8 mouse cellular contexts compared by ENCODE assay signal in the genomic region with DNA sequence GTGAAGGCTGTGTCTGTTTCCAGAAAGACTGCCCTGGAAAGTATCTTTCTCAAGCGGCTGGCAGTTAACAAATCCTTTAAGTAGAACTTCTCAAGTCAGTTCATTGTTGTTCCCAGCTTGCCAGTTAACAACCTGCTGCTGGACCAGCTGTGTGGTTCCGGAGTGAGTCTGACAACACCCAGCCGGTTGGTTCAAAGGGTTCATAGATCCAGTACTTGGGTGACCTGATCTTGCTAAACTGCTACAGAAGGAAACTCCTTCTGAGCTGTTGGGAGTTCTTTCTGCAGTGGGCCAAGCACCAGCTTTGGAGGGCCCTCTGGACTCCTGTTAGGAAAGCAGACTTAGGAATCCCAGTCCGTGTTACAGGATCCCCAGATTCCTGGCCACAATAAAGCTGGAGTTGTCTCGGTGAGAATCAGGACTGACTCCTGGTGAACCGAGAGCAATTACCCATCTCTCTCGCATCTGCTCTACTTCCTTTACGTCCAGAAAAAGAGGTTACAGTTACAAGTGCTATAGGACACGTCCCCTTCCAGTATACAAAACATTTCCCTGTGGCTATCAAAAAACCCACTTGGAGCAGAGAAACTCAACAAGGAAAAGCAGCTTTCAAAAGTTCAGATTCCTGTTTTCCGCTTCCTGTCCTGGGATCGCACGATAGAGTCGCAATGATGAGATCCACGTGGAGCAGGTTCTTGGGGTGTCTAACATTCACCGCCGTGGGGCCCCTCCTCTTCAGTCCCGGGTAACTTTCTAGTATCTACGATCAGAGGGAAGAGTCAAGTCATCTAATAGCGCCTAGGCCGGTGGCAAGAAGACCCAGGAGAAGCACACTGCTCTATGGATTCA. TPM values are rescaled to one million over a fixed set of nuclear protein-coding genes. Genes with fewer than 3 reads are reported as not detected.
DNase-seq lines count a peak whose midpoint lies in the region; ATAC-seq and TF ChIP-seq lines count a peak whose summit lies in the region.

No protein-coding gene starts in this region.

- no peaks in the 10 kb centered on the region for H3K36me3 ChIP-seq in thymus, adult 2 months (ENCODE audit: control insufficient read depth, insufficient read depth, low read length)
- no peaks in the 10 kb centered on the region for H3K36me3 ChIP-seq in forebrain, embryonic 12.5 days (replicated peaks)
- no peaks in the 10 kb centered on the region for H3K36me3 ChIP-seq in liver, embryonic 16.5 days (ENCODE audit: control insufficient read depth, insufficient read depth)
- no peaks in the 10 kb centered on the region for H3K36me3 ChIP-seq in small intestine, adult 2 months (ENCODE audit: control insufficient read depth, insufficient read depth, low read length)

- no peak for ATAC-seq in forebrain, embryonic 12.5 days (ENCODE audit: low FRiP score)
- ATAC-seq in liver, embryonic 16.5 days (ENCODE audit: low read depth): peak; percentile 8

- TF ChIP-seq CTCF in thymus, adult 2 months (IDR thresholded peaks at IDR 0.05; ENCODE audit: borderline replicate concordance, control insufficient read depth, extremely low read depth, insufficient read depth, low read length, poor library complexity): no peak
- TF ChIP-seq CTCF in small intestine, adult 2 months (IDR thresholded peaks at IDR 0.05; ENCODE audit: extremely low read depth, insufficient read length, insufficient replicate concordance, low read depth, low read length): no peak

- H3K4me1 ChIP-seq in thymus, adult 2 months (replicated peaks; ENCODE audit: control insufficient read depth, insufficient read depth, low read length): peaks cover 4% of the 10 kb centered on the region
- H3K4me1 ChIP-seq in forebrain, embryonic 12.5 days: peaks cover 17% of the 10 kb centered on the region
- peaks cover 8% of the 10 kb centered on the region for H3K4me1 ChIP-seq in liver, embryonic 16.5 days (ENCODE audit: control insufficient read depth, low read depth, low read length)
- H3K4me1 ChIP-seq in small intestine, adult 2 months (ENCODE audit: control insufficient read depth, insufficient read depth, insufficient read length, low read length): peaks cover 14% of the 10 kb centered on the region; the same call in 1 of the 2 replicates

- no peaks in the 10 kb centered on the region for H3K27me3 ChIP-seq in thymus, adult 2 months (ENCODE audit: control insufficient read depth, insufficient read depth, low read length)
- peaks cover 42% of the 10 kb centered on the region for H3K27me3 ChIP-seq in forebrain, embryonic 12.5 days
- H3K27me3 ChIP-seq in liver, embryonic 16.5 days (ENCODE audit: control insufficient read depth, insufficient read depth, low read depth, low read length): peaks cover 27% of the 10 kb centered on the region
- no peaks in the 10 kb centered on the region for H3K27me3 ChIP-seq in small intestine, adult 2 months (ENCODE audit: control insufficient read depth, insufficient read depth, low read length)

- H3K9ac ChIP-seq in forebrain, embryonic 12.5 days: no peak overlapping the region; the same call in 1 of the 2 replicates
- peak overlapping the region; percentile 47 for H3K9ac ChIP-seq in liver, embryonic 16.5 days (ENCODE audit: low read depth, low read length)

- no peak overlapping the region for H3K27ac ChIP-seq in thymus, adult 2 months (ENCODE audit: control insufficient read depth, insufficient read depth, low read length)
- H3K27ac ChIP-seq in forebrain, embryonic 12.5 days: no peak overlapping the region
- no peak overlapping the region; the same call in 1 of the 2 replicates for H3K27ac ChIP-seq in liver, embryonic 16.5 days (ENCODE audit: low read length)
- peak overlapping the region; percentile 44 for H3K27ac ChIP-seq in small intestine, adult 2 months (ENCODE audit: insufficient read depth, low read depth, low read length)

- no peak for TF ChIP-seq POLR2A in thymus, adult 2 months (IDR thresholded peaks at IDR 0.05; ENCODE audit: control insufficient read depth, extremely low read depth, insufficient read depth, low read length, poor library complexity)
- no peak; the same call in 1 of the 2 replicates for TF ChIP-seq POLR2A in small intestine, adult 2 months (IDR thresholded peaks at IDR 0.05; ENCODE audit: low read depth, low read length)

- 19% methylated on average over 20 of the region's 20 CpGs for WGBS in thymus, adult 2 months
- WGBS in forebrain, embryonic 12.5 days: 4% methylated on average over 20 of the region's 20 CpGs
- WGBS in liver, embryonic 16.5 days (ENCODE audit: insufficient replicate concordance): 9% methylated on average over 20 of the region's 20 CpGs
- WGBS in small intestine, adult 2 months: 6% methylated on average over 20 of the region's 20 CpGs

- peak overlapping the region; percentile 43 for H3K4me3 ChIP-seq in thymus, adult 2 months (ENCODE audit: control insufficient read depth, insufficient read depth, low read length)
- peak overlapping the region; percentile 71 for H3K4me3 ChIP-seq in forebrain, embryonic 12.5 days (replicated peaks)
- peak overlapping the region; percentile 71 for H3K4me3 ChIP-seq in liver, embryonic 16.5 days (ENCODE audit: low read depth, low read length)
- H3K4me3 ChIP-seq in small intestine, adult 2 months (ENCODE audit: low read depth, low read length): peak overlapping the region; percentile 59

- no peaks in the 10 kb centered on the region for H3K9me3 ChIP-seq in forebrain, embryonic 12.5 days
- H3K9me3 ChIP-seq in liver, embryonic 16.5 days (replicated peaks; ENCODE audit: control insufficient read depth, low read length): no peaks in the 10 kb centered on the region

- peak; percentile 12 for DNase-seq in thymus, adult 2 months
- no peak for DNase-seq in thymus, postnatal 0 days (ENCODE audit: low spot score)
- no peak for DNase-seq in cerebellum, adult 11-12 months
- DNase-seq in cerebellum, adult 9-10 months: no peak
- no peak for DNase-seq in layer of hippocampus, postnatal 36 days

- H3K4me2 ChIP-seq in forebrain, embryonic 12.5 days: peak overlapping the region; percentile 97
- H3K4me2 ChIP-seq in liver, embryonic 16.5 days (ENCODE audit: low read depth, low read length): peak overlapping the region; percentile 81

RNA-seq across cellular contexts. Expression of gene Myo10, which starts 0.8 kb away (rescaled TPM):
- polyA plus RNA-seq in thymus, adult 2 months (2012; rRNA removed): 26.1 and 29.9 TPM in 2 replicates
- 14.1 and 16.3 TPM in 2 replicates for polyA plus RNA-seq in thymus, postnatal 0 days (2015; fragmentation: Nextera tagmentation; extraction: Ambion mirVana)
- 65.6 and 82.4 TPM in 2 replicates for polyA plus RNA-seq in forebrain, embryonic 12.5 days (2016; fragmentation: Nextera tagmentation; extraction: Ambion mirVana)
- polyA plus RNA-seq in liver, embryonic 16.5 days (2015; fragmentation: Nextera tagmentation; extraction: Ambion mirVana): 3.4 and 4.5 TPM in 2 replicates
- 14.1 and 20.8 TPM in 2 replicates for polyA plus RNA-seq in small intestine, adult 2 months (2012; rRNA removed)
- 10 to 100 TPM; 52.5 to 53.3 TPM for total RNA-seq in layer of hippocampus, postnatal 36 days (2021)
